Mouse (Mus musculus) C2C12 (cell line): ENCODE measurements around the gene Zfp580. TPM values are rescaled to one million over a fixed set of nuclear protein-coding genes. Genes with fewer than 3 reads are reported as not detected.
"Not testable (repeated sequence)": the region's sequence is repeated elsewhere in the genome, so short reads cannot be mapped to it uniquely, and the experiment has no call there.

ENCODE experiments used
- H3K27me3 ChIP-seq: one replicate; pipeline ENCODE4 v1.6.1; 2011; ENCODE audit not compliant: control insufficient read depth, insufficient read depth, insufficient read length
- H3K36me3 ChIP-seq: one replicate; pipeline ENCODE4 v1.6.1; 2011; ENCODE audit not compliant: control insufficient read depth, insufficient read depth
- H3K4me3 ChIP-seq: one replicate; pipeline ENCODE4 v1.5.1; 2011; ENCODE audit warnings: mild to moderate bottlenecking, control low read depth; ENCODE audit not compliant: poor library complexity, insufficient read depth, severe bottlenecking
- H3K79me2 ChIP-seq: one replicate; pipeline ENCODE4 v1.6.1; 2011; ENCODE audit not compliant: control insufficient read depth, insufficient read depth
- H3K79me3 ChIP-seq: one replicate; pipeline ENCODE4 v1.6.1; 2011; ENCODE audit warnings: low read depth, control low read depth
- H3ac ChIP-seq: one replicate; pipeline ENCODE3; 2011; ENCODE audit warnings: low read depth; ENCODE audit not compliant: control insufficient read depth, insufficient read length
- CEBPB ChIP-seq: IDR thresholded peaks from one replicate; pipeline ENCODE4 v1.6.1; 2011; ENCODE audit warnings: low read depth, mild to moderate bottlenecking, control low read depth, moderate library complexity
- CTCF ChIP-seq: IDR thresholded peaks from one replicate; pipeline ENCODE4 v1.5.1; 2011; ENCODE audit not compliant: control insufficient read depth, insufficient read depth, insufficient read length
- FOSL1 ChIP-seq: IDR thresholded peaks from one replicate; pipeline ENCODE4 v1.8.0; 2011; ENCODE audit warnings: mild to moderate bottlenecking, low read length; ENCODE audit not compliant: poor library complexity, insufficient read depth, severe bottlenecking
- MAX ChIP-seq: IDR thresholded peaks from one replicate; pipeline ENCODE4 v1.6.1; 2011; ENCODE audit warnings: mild to moderate bottlenecking, control low read depth
- MYOD1 ChIP-seq: IDR thresholded peaks from one replicate; pipeline ENCODE4 v1.6.1; 2011; ENCODE audit warnings: low read depth; ENCODE audit not compliant: control insufficient read depth, insufficient read length
- MYOG ChIP-seq: IDR thresholded peaks from one replicate; pipeline ENCODE4 v1.6.1; 2011; ENCODE audit not compliant: control insufficient read depth, insufficient read length; ENCODE audit errors: extremely low read depth
- USF1 ChIP-seq: IDR thresholded peaks from one replicate; pipeline ENCODE4 v1.6.1; 2011; ENCODE audit warnings: low read depth, mild to moderate bottlenecking, control low read depth, moderate library complexity
- long read RNA-seq, 2 experiments: library from polyadenylated mRNA; unstranded; transcript quantifications; one replicate each; pipeline ENCODE4 v2.0.0; 2019 to 2020
- polyA plus RNA-seq: library from polyadenylated mRNA; unstranded; fragments of >200 nt; fragmentation: generic; extraction: Trizol; gene quantifications from one replicate; pipeline ENCODE4 v1.2.1, GENCODE M21; 2012; ENCODE audit warnings: missing spikeins

Gene Zfp580
- polyA plus RNA-seq: 13.7 TPM
- long read RNA-seq, experiment 1, transcript Zfp580-201 (2 exons, 1,096 nt): major isoform, 7 of 7 reads
- long read RNA-seq, experiment 1, partial matches to known transcripts: 0 of 7 reads
- long read RNA-seq, experiment 1, other reads (novel, unspliced or antisense): 0 of 7 reads
- long read RNA-seq, experiment 2, partial matches to known transcripts: 0 of 3 reads
- long read RNA-seq, experiment 2, other reads (novel, unspliced or antisense): 0 of 3 reads

GRCm38 (mm10) chr7:5051193-5052192 is at the start of gene Zfp580:
Gene Zfp580, plus strand, starts transcription at chr7:5051538.
- Histone ChIP-seq H3K4me3 (peak within 1 kb of the TSS; percentile 38), H3K79me3 (no peaks in the 10 kb centered on the region), H3K79me2 (no peaks in the 10 kb centered on the region), H3K36me3 (no peaks in the 10 kb centered on the region), H3K27me3 (peaks cover 4% of the 10 kb centered on the region), H3ac (peak within 1 kb of the TSS; percentile 75)
- no peak for TF ChIP-seq MYOD1
- TF ChIP-seq MAX: peak; percentile 35
- no peak for TF ChIP-seq CTCF
- no peak for TF ChIP-seq CEBPB
- no peak for TF ChIP-seq USF1

- not testable (repeated sequence) for H3ac ChIP-seq, H3K79me3 ChIP-seq, H3K36me3 ChIP-seq, H3K4me3 ChIP-seq, H3K79me2 ChIP-seq, H3K27me3 ChIP-seq
Measured at GRCm38 (mm10) chr7:5002876-5003275, 48.5 kb upstream of the Zfp580 start.

GRCm38 (mm10) chr7:5008229-5008628 is 43.1 kb upstream of the Zfp580 start:
- Histone ChIP-seq H3K4me3 (no peak overlapping the region), H3K36me3 (peaks cover 45% of the 10 kb centered on the region), H3K79me2 (peaks cover 7% of the 10 kb centered on the region), H3K27me3 (no peaks in the 10 kb centered on the region), H3ac (no peak overlapping the region), H3K79me3 (no peaks in the 10 kb centered on the region)
- no peak for TF ChIP-seq USF1
- no peak for TF ChIP-seq FOSL1
- TF ChIP-seq CTCF: no peak
- no peak for TF ChIP-seq MYOD1
- no peak for TF ChIP-seq MAX
- TF ChIP-seq CEBPB: no peak
- TF ChIP-seq MYOG: no peak

- Histone ChIP-seq H3ac (no peak overlapping the region), H3K79me2 (peaks cover 11% of the 10 kb centered on the region), H3K79me3 (peaks cover 4% of the 10 kb centered on the region), H3K4me3 (no peak overlapping the region), H3K36me3 (peaks cover 43% of the 10 kb centered on the region), H3K27me3 (no peaks in the 10 kb centered on the region)
- TF ChIP-seq MAX: no peak
- no peak for TF ChIP-seq USF1
- no peak for TF ChIP-seq CEBPB
- TF ChIP-seq FOSL1: no peak
- no peak for TF ChIP-seq MYOG
- no peak for TF ChIP-seq CTCF
- no peak for TF ChIP-seq MYOD1
Measured at GRCm38 (mm10) chr7:5012681-5013513, 38.4 kb upstream of the Zfp580 start.

GRCm38 (mm10) chr7:5014251-5015117 is 36.9 kb upstream of the Zfp580 start, which contains the start of the genes Zfp524 and Fiz1:
Gene Zfp524, plus strand, starts transcription at chr7:5014415.
Gene Fiz1, minus strand, starts transcription at chr7:5014697.
- peaks cover 18% of the 10 kb centered on the region for H3K79me2 ChIP-seq
- peaks cover 33% of the 10 kb centered on the region for H3K36me3 ChIP-seq
- no peak for TF ChIP-seq FOSL1
- TF ChIP-seq USF1: no peak
- no peak for TF ChIP-seq MAX
- TF ChIP-seq MYOD1: no peak
- TF ChIP-seq MYOG: no peak
- TF ChIP-seq CTCF: no peak
- no peak for TF ChIP-seq CEBPB
- peak within 1 kb of the TSS; percentile 68 for H3K4me3 ChIP-seq
- H3ac ChIP-seq: peak within 1 kb of the TSS; percentile 98
- peaks cover 6% of the 10 kb centered on the region for H3K79me3 ChIP-seq
- H3K27me3 ChIP-seq: no peaks in the 10 kb centered on the region
